Comparison of ENCODE assay signal across 8 mouse cellular contexts in the genomic region with DNA sequence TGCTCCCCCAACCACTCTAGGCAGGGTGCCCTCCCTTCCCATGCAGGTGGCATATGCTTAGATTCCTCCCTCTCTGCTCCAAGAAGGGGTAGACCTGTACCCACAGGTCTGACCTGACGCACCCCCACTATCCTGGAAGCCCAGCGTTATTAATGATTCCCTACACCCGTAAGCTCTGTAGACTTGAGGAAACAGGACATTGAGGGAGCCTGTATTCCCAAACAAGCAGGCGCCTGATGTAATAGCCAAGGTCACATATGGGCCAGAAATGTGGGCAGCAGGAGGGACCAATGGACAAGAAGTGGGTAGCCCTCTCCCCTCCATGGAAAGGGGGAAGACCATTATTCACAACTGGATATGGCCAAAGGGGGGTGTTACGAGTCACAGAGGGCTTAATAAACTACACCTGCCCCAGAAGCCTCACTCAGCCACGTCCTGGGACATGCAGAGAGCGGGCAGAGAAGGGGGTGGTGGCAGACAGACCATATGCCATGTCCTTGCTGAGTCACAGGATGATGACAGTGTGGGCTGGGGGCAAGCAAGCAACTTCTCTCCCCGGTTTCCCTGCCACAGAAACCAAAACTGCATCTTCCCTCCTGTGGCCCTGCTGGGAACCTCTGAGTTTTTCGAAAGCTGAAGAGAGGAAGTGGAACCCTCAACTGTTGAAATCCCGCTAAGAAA. TPM values are rescaled to one million over a fixed set of nuclear protein-coding genes. Genes with fewer than 3 reads are reported as not detected.
A peak's percentile ranks its signal among the peaks of the same experiment; 100 is the strongest.
DNase-seq lines count a peak whose midpoint lies in the region; ATAC-seq and TF ChIP-seq lines count a peak whose summit lies in the region.

No protein-coding gene starts in this region.

- no peak overlapping the region for H3K9ac ChIP-seq in lung, embryonic 14.5 days
- H3K9ac ChIP-seq in intestine, embryonic 15.5 days, result no peak overlapping the region

- H3K27me3 ChIP-seq in lung, embryonic 14.5 days (ENCODE audit: insufficient read depth, low read length), result no peaks in the 10 kb centered on the region
- no peaks in the 10 kb centered on the region for H3K27me3 ChIP-seq in intestine, embryonic 15.5 days (replicated peaks)
- no peaks in the 10 kb centered on the region for H3K27me3 ChIP-seq in splenic B cell, adult 2 months (ENCODE audit: control insufficient read depth, insufficient read depth, low read length, poor library complexity, severe bottlenecking)

- H3K4me3 ChIP-seq in lung, embryonic 14.5 days (ENCODE audit: low read depth, low read length), result no peak overlapping the region
- no peak overlapping the region for H3K4me3 ChIP-seq in intestine, embryonic 15.5 days (replicated peaks)

- no peak for ATAC-seq in lung, embryonic 14.5 days (ENCODE audit: insufficient read depth)
- no peak for ATAC-seq in intestine, embryonic 15.5 days

- H3K36me3 ChIP-seq in lung, embryonic 14.5 days (ENCODE audit: insufficient read depth), result no peaks in the 10 kb centered on the region
- H3K36me3 ChIP-seq in intestine, embryonic 15.5 days, result no peaks in the 10 kb centered on the region
- H3K36me3 ChIP-seq in splenic B cell, adult 2 months (ENCODE audit: control insufficient read depth, insufficient read depth, low read length, poor library complexity, severe bottlenecking), result peaks cover 2% of the 10 kb centered on the region; the same call in 1 of the 2 replicates

- H3K4me2 ChIP-seq in lung, embryonic 14.5 days, result peak overlapping the region; percentile 30; the same call in 1 of the 2 replicates
- H3K4me2 ChIP-seq in intestine, embryonic 15.5 days (replicated peaks), result peak overlapping the region; percentile 26

- peak; percentile 25 to 52 for DNase-seq in cerebellum, postnatal 14 days
- no peak for DNase-seq in cerebellum, adult 9-11 months
- DNase-seq in lung, embryonic 14.5 days, result no peak
- DNase-seq in lung, postnatal 10 days, result no peak
- DNase-seq in splenic B cell, adult 2 months (ENCODE audit: low read depth, low spot score), result peak; percentile 59
- no peak for DNase-seq in cerebellum, adult 11-12 months
- DNase-seq in kidney, postnatal 4 days, result no peak

- peak overlapping the region; percentile 31 for H3K27ac ChIP-seq in lung, embryonic 14.5 days (ENCODE audit: low read depth)
- H3K27ac ChIP-seq in intestine, embryonic 15.5 days, result peak overlapping the region; percentile 54; the same call in 1 of the 2 replicates

- no peaks in the 10 kb centered on the region for H3K9me3 ChIP-seq in lung, embryonic 14.5 days (ENCODE audit: low read depth, low read length)
- H3K9me3 ChIP-seq in intestine, embryonic 15.5 days, result no peaks in the 10 kb centered on the region

- peaks cover 46% of the 10 kb centered on the region for H3K4me1 ChIP-seq in lung, embryonic 14.5 days (ENCODE audit: insufficient read depth)
- peaks cover 40% of the 10 kb centered on the region for H3K4me1 ChIP-seq in intestine, embryonic 15.5 days (replicated peaks)

- no peak for TF ChIP-seq CTCF in lung, embryonic 14.5 days (IDR thresholded peaks at IDR 0.05; ENCODE audit: low read depth)

- 63% methylated on average over 10 of the region's 10 CpGs for WGBS in lung, embryonic 14.5 days
- 74% methylated on average over 10 of the region's 10 CpGs for WGBS in intestine, embryonic 15.5 days

RNA-seq across cellular contexts. Expression of a gene that starts 10.2 kb away (rescaled TPM):
- 8.9 and 9.8 TPM in 2 replicates for polyA plus RNA-seq in lung, embryonic 14.5 days (2014; fragmentation: Nextera tagmentation; extraction: Ambion mirVana)
- polyA plus RNA-seq in intestine, embryonic 15.5 days (2015; fragmentation: Nextera tagmentation; extraction: Ambion mirVana), result 8.4 and 8.9 TPM in 2 replicates

RNA-seq across cellular contexts. Expression of a gene that starts 30.3 kb away (rescaled TPM):
- polyA plus RNA-seq in lung, embryonic 14.5 days (2014; fragmentation: Nextera tagmentation; extraction: Ambion mirVana), result not detected in 2 replicates
- not detected in 2 replicates for polyA plus RNA-seq in intestine, embryonic 15.5 days (2015; fragmentation: Nextera tagmentation; extraction: Ambion mirVana)

RNA-seq across cellular contexts. Expression of a gene that starts 35.3 kb away (rescaled TPM):
- 17.4 and 22.8 TPM in 2 replicates for polyA plus RNA-seq in lung, embryonic 14.5 days (2014; fragmentation: Nextera tagmentation; extraction: Ambion mirVana)
- polyA plus RNA-seq in intestine, embryonic 15.5 days (2015; fragmentation: Nextera tagmentation; extraction: Ambion mirVana), result 8.4 and 8.8 TPM in 2 replicates

RNA-seq across cellular contexts. Expression of a gene that starts 36.8 kb away (rescaled TPM):
- 0.53 and 1.6 TPM in 2 replicates for polyA plus RNA-seq in lung, embryonic 14.5 days (2014; fragmentation: Nextera tagmentation; extraction: Ambion mirVana)
- polyA plus RNA-seq in intestine, embryonic 15.5 days (2015; fragmentation: Nextera tagmentation; extraction: Ambion mirVana), result 1.0 and 1.3 TPM in 2 replicates

RNA-seq across cellular contexts. Expression of a gene that starts 37.5 kb away (rescaled TPM):
- 9.5 and 10.0 TPM in 2 replicates for polyA plus RNA-seq in lung, embryonic 14.5 days (2014; fragmentation: Nextera tagmentation; extraction: Ambion mirVana)
- 12.5 and 12.9 TPM in 2 replicates for polyA plus RNA-seq in intestine, embryonic 15.5 days (2015; fragmentation: Nextera tagmentation; extraction: Ambion mirVana)

Comparison
In these comparisons a context has a peak if more than half of its experiments do, and no peak if none do; other contexts are left out.
1. DNase-seq: peak in cerebellum, postnatal 14 days (2 of 2) and splenic B cell, adult 2 months (single experiment); none in cerebellum, adult 9-11 months (single experiment), lung, embryonic 14.5 days (single experiment), lung, postnatal 10 days (single experiment), cerebellum, adult 11-12 months (single experiment) and kidney, postnatal 4 days (0 of 2).